Mouse (Mus musculus) hindlimb bud, embryonic 11.5 days (tissue): Measurements from ENCODE around the gene Padi2.

Experiments
- DNase-seq: peaks from one replicate; pipeline ENCODE4 v3.0.0-alpha.2; 2012; ENCODE audit warnings: low read depth, low spot score; ENCODE audit errors: extremely low spot score

Gene Padi2

GRCm38 (mm10) chr4:140881026-140881670, 25.0 kb upstream of the Padi2 start:
- no peak for DNase-seq

- no peak for DNase-seq
These were observed 24.4 kb upstream of the Padi2 start for GRCm38 (mm10) chr4:140881771-140882170.

- DNase-seq, result no peak
These were observed 23.8 kb upstream of the Padi2 start for GRCm38 (mm10) chr4:140882365-140882764.

- DNase-seq, result no peak
These were observed 23.2 kb upstream of the Padi2 start for GRCm38 (mm10) chr4:140882981-140883380.

GRCm38 (mm10) chr4:140883852-140884251, 22.3 kb upstream of the Padi2 start:
- no peak for DNase-seq

GRCm38 (mm10) chr4:140891525-140892162, 14.5 kb upstream of the Padi2 start:
- no peak for DNase-seq

GRCm38 (mm10) chr4:140892163-140892530, 14.0 kb upstream of the Padi2 start:
- no peak for DNase-seq

- no peak for DNase-seq
These were observed 1.2 kb upstream of the Padi2 start for GRCm38 (mm10) chr4:140904776-140905425.

- no peak for DNase-seq
These were observed 695 bp upstream of the Padi2 start for GRCm38 (mm10) chr4:140905426-140905871.

GRCm38 (mm10) chr4:140906827-140907280, 710 bp downstream of the Padi2 start:
- DNase-seq, result no peak

GRCm38 (mm10) chr4:140907306-140908024, 1.3 kb downstream of the Padi2 start:
- no peak for DNase-seq

- no peak for DNase-seq
These were observed 2.5 kb downstream of the Padi2 start for GRCm38 (mm10) chr4:140908627-140909026.

- DNase-seq, result no peak
These were observed 3.4 kb downstream of the Padi2 start for GRCm38 (mm10) chr4:140909536-140909935.

GRCm38 (mm10) chr4:140910661-140911310, 4.6 kb downstream of the Padi2 start:
- DNase-seq, result no peak

GRCm38 (mm10) chr4:140911416-140911815, 5.3 kb downstream of the Padi2 start:
- no peak for DNase-seq

GRCm38 (mm10) chr4:140912271-140912833, 6.2 kb downstream of the Padi2 start:
- DNase-seq, result no peak

GRCm38 (mm10) chr4:140913565-140913964, 7.4 kb downstream of the Padi2 start:
- DNase-seq, result no peak

- DNase-seq, result no peak
These were observed 8.6 kb downstream of the Padi2 start for GRCm38 (mm10) chr4:140914731-140915131.

- DNase-seq, result no peak
These were observed 9.1 kb downstream of the Padi2 start for GRCm38 (mm10) chr4:140915235-140915634.

GRCm38 (mm10) chr4:140916296-140916695, 10.2 kb downstream of the Padi2 start:
- no peak for DNase-seq

GRCm38 (mm10) chr4:140917451-140917850, 11.3 kb downstream of the Padi2 start:
- DNase-seq, result no peak
